Mouse (Mus musculus) adrenal gland, postnatal 36 days (tissue): ENCODE data around the gene Hmbs. TPM values are rescaled to one million over a fixed set of nuclear protein-coding genes. Genes with fewer than 3 reads are reported as not detected.
"Not testable (repeated sequence)": the region's sequence is repeated elsewhere in the genome, so short reads cannot be mapped to it uniquely, and the experiment has no call there.

Source experiments
- DNase-seq, 2 experiments: peaks; one replicate each; pipeline ENCODE4 v3.0.0; 2021; ENCODE audit warnings: mixed read lengths in 1 of 2
- total RNA-seq, 2 experiments: library from RNA; stranded (reverse); gene quantifications; 2 replicates each; pipeline ENCODE4 v1.2.3; 2021

The Hmbs gene
- total RNA-seq, 2 experiments from 2014 or later = 61.8 to 98.3 TPM

GRCm38 (mm10) chr9:44345570-44346433 lies 1.8 kb upstream of the Hmbs start:
- DNase-seq = no peak

GRCm38 (mm10) chr9:44343290-44343689 lies 738 bp downstream of the Hmbs start:
- DNase-seq = peak; percentile 42 to 51

- DNase-seq = no peak
These were observed 1.4 kb downstream of the Hmbs start for GRCm38 (mm10) chr9:44342605-44343004.

GRCm38 (mm10) chr9:44342173-44342572 lies 1.9 kb downstream of the Hmbs start:
- no peak for DNase-seq

- no peak for DNase-seq
These were observed 2.5 kb downstream of the Hmbs start for GRCm38 (mm10) chr9:44341487-44341886.

GRCm38 (mm10) chr9:44338574-44338973 lies 5.5 kb downstream of the Hmbs start:
- DNase-seq = no peak

GRCm38 (mm10) chr9:44337436-44338169 lies 6.4 kb downstream of the Hmbs start:
- no peak for DNase-seq

- no peak for DNase-seq
These were observed 7.1 kb downstream of the Hmbs start for GRCm38 (mm10) chr9:44336964-44337363.

- not testable (repeated sequence) for DNase-seq
These were observed 7.5 kb downstream of the Hmbs start for GRCm38 (mm10) chr9:44336513-44336912.

- no peak for DNase-seq
These were observed 8.0 kb downstream of the Hmbs start for GRCm38 (mm10) chr9:44336093-44336406.

GRCm38 (mm10) chr9:44335331-44336092 lies 8.5 kb downstream of the Hmbs start:
- peak; percentile 54 to 56 for DNase-seq

GRCm38 (mm10) chr9:44334396-44335330 lies 9.4 kb downstream of the Hmbs start, which contains the start of gene H2afx:
TSS of gene H2afx (plus strand) at chr9:44334694.
- DNase-seq = peak; percentile 96 to 97

GRCm38 (mm10) chr9:44332918-44333638 lies 10.9 kb downstream of the Hmbs start:
- DNase-seq = no peak

- no peak for DNase-seq
These were observed 13.3 kb downstream of the Hmbs start for GRCm38 (mm10) chr9:44330736-44331135.

- no peak for DNase-seq
These were observed 16.1 kb downstream of the Hmbs start for GRCm38 (mm10) chr9:44327926-44328325.

- peak; percentile 45 to 46 for DNase-seq
These were observed 16.8 kb downstream of the Hmbs start for GRCm38 (mm10) chr9:44327064-44327711.

GRCm38 (mm10) chr9:44326371-44327063 lies 17.5 kb downstream of the Hmbs start:
- peak; percentile 88 to 90 for DNase-seq

GRCm38 (mm10) chr9:44325768-44326370 lies 18.2 kb downstream of the Hmbs start, which contains the start of gene Dpagt1:
TSS of gene Dpagt1 (plus strand) at chr9:44326019.
- no peak for DNase-seq
